ENCODE assay signal across 15 mouse cellular contexts in the genomic region with DNA sequence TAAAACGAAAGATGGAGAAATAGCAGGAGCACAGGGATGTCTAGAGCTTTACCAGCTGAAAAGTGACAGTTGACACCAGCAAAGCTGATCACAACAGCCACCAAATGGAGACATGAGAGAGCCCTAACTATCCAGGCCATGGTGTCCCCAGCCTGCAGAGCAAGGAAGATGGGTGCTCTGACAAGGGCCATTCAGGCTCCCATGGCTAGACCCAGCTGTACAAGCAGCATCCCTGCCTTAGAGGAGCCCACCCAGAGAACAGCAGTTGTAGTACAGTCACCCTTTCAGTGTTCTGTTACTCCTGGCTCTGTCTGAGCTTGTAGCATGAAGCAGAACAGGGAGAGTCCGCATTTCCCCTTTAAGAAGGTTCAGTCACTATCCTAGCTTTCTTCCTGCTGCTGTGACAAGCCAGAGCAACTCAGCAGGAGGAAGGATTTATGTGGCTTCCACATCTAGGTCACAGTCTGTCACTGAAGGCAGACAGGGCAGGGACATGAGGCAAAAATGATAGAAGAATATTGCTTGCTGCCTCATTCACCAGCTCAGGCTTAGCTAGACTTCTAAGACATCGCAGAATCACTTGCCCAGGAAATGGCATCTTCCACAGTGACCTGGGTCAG. TPM values are rescaled to one million over a fixed set of nuclear protein-coding genes. Genes with fewer than 3 reads are reported as not detected.
DNase-seq lines count a peak whose midpoint lies in the region; ATAC-seq lines count a peak whose summit lies in the region.
"Had no signal": no experiment of that assay in that cellular context is flagged by ENCODE, and none has a peak within 500 bp of the region (broad histone marks: within the 10 kb centered on the region; RNA-seq: fewer than 3 reads in every experiment).

No protein-coding gene starts in this region.

- no peak overlapping the region for H3K4me3 ChIP-seq in liver, embryonic 16.5 days (ENCODE audit: low read depth, low read length)
- H3K4me3 ChIP-seq: embryonic facial prominence, embryonic 13.5 days; forebrain, embryonic 12.5 days; neural tube, embryonic 15.5 days had no signal

- no peak for ATAC-seq in liver, embryonic 16.5 days (ENCODE audit: low read depth)
- ATAC-seq in megakaryocyte progenitor cell, adult 5-6 weeks (replicated peaks; ENCODE audit: poor library complexity), result peak; percentile 21; the same call in 1 of the 2 replicates
- ATAC-seq: activated CD4-positive, CD25-positive, alpha-beta regulatory T cell, adult 4 months had no signal

- no peaks in the 10 kb centered on the region for H3K27me3 ChIP-seq in liver, embryonic 16.5 days (ENCODE audit: control insufficient read depth, insufficient read depth, low read depth, low read length)
- H3K27me3 ChIP-seq: CH12.LX; embryonic facial prominence, embryonic 13.5 days; forebrain, embryonic 12.5 days; neural tube, embryonic 15.5 days had no signal

- H3K4me2 ChIP-seq in liver, embryonic 16.5 days (ENCODE audit: low read depth, low read length), result no peak overlapping the region
- H3K4me2 ChIP-seq: embryonic facial prominence, embryonic 13.5 days; forebrain, embryonic 12.5 days; heart, embryonic 11.5 days; neural tube, embryonic 15.5 days had no signal

- H3K36me3 ChIP-seq in liver, embryonic 16.5 days (ENCODE audit: control insufficient read depth, insufficient read depth), result no peaks in the 10 kb centered on the region
- H3K36me3 ChIP-seq: embryonic facial prominence, embryonic 13.5 days; forebrain, embryonic 12.5 days; neural tube, embryonic 15.5 days had no signal

- peak overlapping the region; percentile 21; the same call in 1 of the 2 replicates for H3K27ac ChIP-seq in liver, embryonic 16.5 days (ENCODE audit: low read length)
- H3K27ac ChIP-seq: embryonic facial prominence, embryonic 13.5 days; forebrain, embryonic 12.5 days; liver, embryonic 14.5 days; neural tube, embryonic 15.5 days had no signal

- H3K4me1 ChIP-seq in liver, embryonic 16.5 days (ENCODE audit: control insufficient read depth, low read depth, low read length), result peaks cover 10% of the 10 kb centered on the region

- WGBS in liver, embryonic 16.5 days (ENCODE audit: insufficient replicate concordance), result 71% methylated on average over 3 of the region's 3 CpGs

- H3K9me3 ChIP-seq in liver, embryonic 16.5 days (replicated peaks; ENCODE audit: control insufficient read depth, low read length), result no peaks in the 10 kb centered on the region
- H3K9me3 ChIP-seq: embryonic facial prominence, embryonic 13.5 days; forebrain, embryonic 12.5 days; neural tube, embryonic 15.5 days had no signal

- peak; percentile 44 for DNase-seq in adrenal gland, adult 2 months
- DNase-seq in adrenal gland, adult 8-10 months, result no peak
- no peak for DNase-seq in liver
- peak; percentile 87 for DNase-seq in cerebellum, adult 9-11 months
- no peak for DNase-seq in adrenal gland, postnatal 36 days
- no peak for DNase-seq in embryo, embryonic 11 days

- no peak overlapping the region for H3K9ac ChIP-seq in liver, embryonic 16.5 days (ENCODE audit: low read depth, low read length)
- H3K9ac ChIP-seq: embryonic facial prominence, embryonic 13.5 days; forebrain, embryonic 12.5 days; liver, embryonic 14.5 days; neural tube, embryonic 15.5 days had no signal

RNA-seq across cellular contexts. Expression of a gene that starts 21.7 kb away (rescaled TPM):
- 100 to 1,000 TPM in 1 of 2 experiments, 10 to 100 TPM in 1; 70.1 to 200 TPM for total RNA-seq in adrenal gland, adult 2 months (2021)
- 6.8 and 12.3 TPM in 2 replicates for polyA plus RNA-seq in adrenal gland, adult 2 months (2012; rRNA removed)
- 100 to 1,000 TPM in 3 of 4 experiments, 10 to 100 TPM in 1; 96.9 to 175 (median 107) TPM for total RNA-seq in adrenal gland, adult 8-10 months (2022)
- polyA plus RNA-seq in liver, embryonic 16.5 days (2015; fragmentation: Nextera tagmentation; extraction: Ambion mirVana), result 20.8 and 21.0 TPM in 2 replicates
- total RNA-seq in megakaryocyte progenitor cell, adult 5-6 weeks (2015), result 9.4 and 15.3 TPM in 2 replicates
- total RNA-seq in megakaryocyte progenitor cell, adult 5-6 weeks (2017), result 7.7 and 8.3 TPM in 2 replicates
- total RNA-seq in adrenal gland, postnatal 36 days (2021), result 100 to 1,000 TPM; 136 to 373 TPM

Comparison
In these comparisons a context has a peak if more than half of its experiments do, and no peak if none do; other contexts are left out.
1. DNase-seq: peak in adrenal gland, adult 2 months (single experiment) and cerebellum, adult 9-11 months (single experiment); none in adrenal gland, adult 8-10 months (single experiment), liver (single experiment), adrenal gland, postnatal 36 days (0 of 2) and embryo, embryonic 11 days (single experiment).
2. RNA of a gene that starts 21.7 kb away (total RNA-seq): 136 to 373 TPM in adrenal gland, postnatal 36 days, 70.1 to 200 TPM in adrenal gland, adult 2 months and 96.9 to 175 TPM in adrenal gland, adult 8-10 months; 7.7 to 15.3 TPM in megakaryocyte progenitor cell, adult 5-6 weeks; every median in the first group is over 4 times any median in the second.